Mouse (Mus musculus) bone marrow macrophage, adult 2 months (primary cell): ENCODE data around the gene Pde12. TPM values are rescaled to one million over a fixed set of nuclear protein-coding genes. Genes with fewer than 3 reads are reported as not detected.
"Not testable (repeated sequence)": the region's sequence is repeated elsewhere in the genome, so short reads cannot be mapped to it uniquely, and the experiment has no call there.

ENCODE experiments used
- H3K27ac ChIP-seq: 2 replicates; pipeline ENCODE4 v1.5.1; 2012; ENCODE audit warnings: low read depth, low read length; ENCODE audit not compliant: insufficient read depth
- H3K4me1 ChIP-seq: 2 replicates; pipeline ENCODE4 v1.6.1; 2012; ENCODE audit warnings: low read length; ENCODE audit not compliant: control insufficient read depth, insufficient read depth
- H3K4me3 ChIP-seq: 2 replicates; pipeline ENCODE4 v1.5.1; 2012; ENCODE audit warnings: mild to moderate bottlenecking, low read length, moderate library complexity; ENCODE audit not compliant: insufficient read depth
- CTCF ChIP-seq: IDR thresholded peaks from 2 replicates; pipeline ENCODE4 v1.5.1; 2012; ENCODE audit warnings: low read depth, mild to moderate bottlenecking, low read length, moderate library complexity
- POLR2A ChIP-seq: IDR thresholded peaks from 2 replicates; pipeline ENCODE4 v1.6.1; 2012; ENCODE audit warnings: mild to moderate bottlenecking, low read depth, low read length, borderline replicate concordance
- polyA plus RNA-seq: library from polyadenylated mRNA; stranded (reverse); fragments of >200 nt; gene quantifications from 2 replicates; pipeline ENCODE4 v1.2.4, GENCODE M21; 2012; ENCODE audit not compliant: missing spikeins, insufficient read depth, insufficient read length

The Pde12 gene
- polyA plus RNA-seq = 3.8 and 4.0 TPM in 2 replicates

DNA sequence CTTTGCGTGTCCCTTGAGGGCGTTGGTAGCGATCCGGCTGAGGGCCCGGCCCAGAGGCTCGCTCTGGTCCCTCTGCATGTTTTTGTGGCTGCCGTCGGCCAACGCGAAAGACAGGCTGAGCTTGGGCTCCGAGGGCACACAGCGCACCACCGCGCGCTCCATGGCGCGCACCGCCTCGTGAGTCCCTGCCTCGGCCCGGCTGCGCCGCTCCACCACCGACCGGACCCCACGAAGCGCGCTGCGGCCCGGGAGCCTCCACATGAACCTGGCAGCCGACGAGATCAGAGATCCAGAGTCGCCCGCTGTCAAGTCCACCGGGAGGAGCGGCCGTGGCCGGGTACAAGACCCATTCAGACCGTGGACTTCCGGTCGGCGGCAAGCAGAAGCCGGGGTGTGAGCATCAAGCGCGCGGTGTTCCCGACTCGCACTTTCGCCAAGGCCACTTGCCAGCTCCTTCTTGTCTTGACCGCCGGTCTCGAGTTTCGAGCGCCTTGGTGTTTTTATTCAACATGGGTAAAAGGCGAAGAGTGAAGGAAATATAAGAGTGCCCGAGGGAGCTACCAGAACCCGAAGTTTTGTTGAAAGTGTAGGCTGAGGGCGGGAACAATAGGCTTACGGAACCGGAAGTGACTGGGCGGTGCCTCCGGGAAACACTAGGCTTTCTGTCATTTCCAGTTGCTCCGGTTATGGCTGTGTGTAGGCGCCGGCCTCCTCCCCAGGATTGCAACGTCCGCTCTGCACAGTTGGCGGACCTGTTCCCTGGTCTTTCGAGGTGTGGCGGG is at the start of gene Pde12:
TSS of gene Pde12 (minus strand) at position 592 of the 782 bp plus-strand sequence.
- H3K4me3 ChIP-seq = peak within 1 kb of the TSS; percentile 93
- TF ChIP-seq POLR2A (no peak; the same call in 1 of the 2 replicates), CTCF (no peak)
- H3K4me1 ChIP-seq = peaks cover 8% of the 10 kb centered on the region
- peak within 1 kb of the TSS; percentile 92 for H3K27ac ChIP-seq

DNA sequence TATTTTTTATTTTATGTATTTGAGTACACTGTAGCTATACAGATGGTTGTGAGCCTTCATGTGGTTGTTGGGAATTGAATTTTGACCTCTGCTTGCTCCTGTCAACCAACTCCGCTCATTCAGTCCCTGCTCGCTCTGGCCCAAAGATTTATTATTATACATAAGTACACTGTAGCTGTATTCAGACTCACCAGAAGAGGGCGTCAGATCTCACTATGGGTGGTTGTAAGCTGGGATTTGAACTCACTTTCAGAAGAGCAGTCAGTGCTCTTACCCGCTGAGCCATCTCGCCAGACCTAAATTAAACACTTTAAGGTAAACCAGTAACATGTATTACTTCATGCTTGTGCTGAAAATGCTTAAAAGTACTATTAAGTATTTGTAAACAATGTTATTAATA is 35.6 kb upstream of the Pde12 start:
- H3K27ac ChIP-seq, H3K4me1 ChIP-seq, H3K4me3 ChIP-seq: not testable (repeated sequence)

DNA sequence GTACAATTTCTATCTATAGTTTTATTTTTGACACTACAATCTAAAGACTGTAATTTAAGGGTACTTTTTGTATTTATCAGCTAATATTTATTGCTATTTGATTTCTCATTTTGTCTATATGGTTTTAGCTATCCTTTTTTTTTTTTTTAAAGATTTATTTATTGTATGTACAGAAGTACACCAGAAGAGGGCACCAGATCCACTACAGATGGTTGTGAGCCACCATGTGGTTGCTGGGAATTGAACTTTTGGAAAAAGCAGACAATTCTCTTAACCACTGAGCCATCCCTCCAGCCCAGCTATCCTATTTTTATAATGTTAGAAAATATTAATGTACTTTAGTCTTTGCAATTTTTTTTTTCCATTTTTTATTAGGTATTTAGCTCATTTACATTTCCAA is 28.2 kb upstream of the Pde12 start:
- no peak overlapping the region for H3K27ac ChIP-seq
- TF ChIP-seq CTCF = no peak
- no peak for TF ChIP-seq POLR2A

DNA sequence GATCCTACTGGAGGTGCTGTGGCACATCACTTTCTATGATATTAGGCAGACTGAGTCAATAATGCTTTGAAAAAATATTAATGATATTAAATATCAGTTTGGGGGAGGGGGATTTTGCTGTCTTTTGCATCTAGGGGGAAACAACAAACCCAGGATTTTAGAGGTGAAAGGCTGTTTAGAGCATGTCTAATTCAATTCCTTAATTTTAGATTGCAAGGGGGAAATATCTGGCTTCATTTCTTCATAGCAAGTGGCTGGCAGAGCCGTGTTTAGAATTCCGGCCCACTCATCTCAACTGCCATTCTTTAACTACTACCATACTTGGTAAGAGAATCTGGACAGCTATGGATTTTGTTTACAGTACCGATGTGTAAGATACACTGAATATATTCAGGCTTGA is 23.3 kb upstream of the Pde12 start, which contains the start of gene Dnah12:
TSS of gene Dnah12 (plus strand) at position 301 of the 400 bp plus-strand sequence.
- no peak within 1 kb of the TSS for H3K27ac ChIP-seq
- no peak for TF ChIP-seq CTCF
- no peak for TF ChIP-seq POLR2A
- no peaks in the 10 kb centered on the region for H3K4me1 ChIP-seq
- no peak within 1 kb of the TSS for H3K4me3 ChIP-seq

More for the DNA sequence above, 28.2 kb upstream of the Pde12 start:
- H3K4me3 ChIP-seq = no peak overlapping the region
- H3K4me1 ChIP-seq = no peaks in the 10 kb centered on the region

- TF ChIP-seq POLR2A (no peak), CTCF (no peak)
- Histone ChIP-seq H3K4me3 (no peak overlapping the region), H3K27ac (no peak overlapping the region)
Observed at GRCm38 (mm10) chr14:26691363-26691762, 21.7 kb upstream of the Pde12 start.

DNA sequence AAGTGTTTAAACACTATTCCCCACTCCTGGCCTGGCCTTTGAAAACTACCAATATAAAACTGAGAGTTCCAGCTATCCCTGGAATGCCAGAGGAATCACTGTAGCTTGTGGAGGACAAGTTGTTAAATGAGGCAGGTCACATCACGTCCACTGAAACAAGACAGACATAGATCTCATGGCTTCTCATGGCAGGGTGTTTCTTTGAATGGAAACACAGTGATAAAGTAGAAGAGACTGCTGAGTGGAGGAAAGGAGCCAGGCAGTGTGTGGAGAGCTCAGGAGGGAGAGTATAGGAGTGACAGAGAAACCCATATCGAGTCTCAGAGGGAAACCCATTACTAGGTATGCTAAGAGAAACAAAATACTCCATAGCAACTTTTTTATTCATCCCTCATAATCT is 21.0 kb upstream of the Pde12 start:
- no peak for TF ChIP-seq POLR2A
- TF ChIP-seq CTCF = no peak
- Histone ChIP-seq H3K4me3 (no peak overlapping the region), H3K27ac (no peak overlapping the region), H3K4me1 (no peaks in the 10 kb centered on the region)

More at GRCm38 (mm10) chr14:26691363-26691762, 21.7 kb upstream of the Pde12 start:
- no peaks in the 10 kb centered on the region for H3K4me1 ChIP-seq

GRCm38 (mm10) chr14:26675791-26676190 is 6.1 kb upstream of the Pde12 start:
- Histone ChIP-seq H3K27ac (0 out of 2 replicates have a peak overlapping the region, but pooled peaks have one; percentile 5), H3K4me3 (no peak overlapping the region)
- TF ChIP-seq POLR2A (no peak), CTCF (no peak)

GRCm38 (mm10) chr14:26675371-26675770 is 5.7 kb upstream of the Pde12 start:
- H3K4me1 ChIP-seq = peaks cover 14% of the 10 kb centered on the region
- no peak overlapping the region for H3K27ac ChIP-seq
- H3K4me3 ChIP-seq = no peak overlapping the region
- TF ChIP-seq CTCF (no peak), POLR2A (no peak)

More at GRCm38 (mm10) chr14:26675791-26676190, 6.1 kb upstream of the Pde12 start:
- peaks cover 11% of the 10 kb centered on the region for H3K4me1 ChIP-seq

- H3K4me1 ChIP-seq = peaks cover 14% of the 10 kb centered on the region
- H3K27ac ChIP-seq, H3K4me3 ChIP-seq: not testable (repeated sequence)
Observed at GRCm38 (mm10) chr14:26674476-26675169, 4.9 kb upstream of the Pde12 start.

- not testable (repeated sequence) for H3K4me3 ChIP-seq, H3K27ac ChIP-seq
- peaks cover 14% of the 10 kb centered on the region for H3K4me1 ChIP-seq
Observed at GRCm38 (mm10) chr14:26671870-26672615, 2.4 kb upstream of the Pde12 start.
